Mouse (Mus musculus) limb, embryonic 10.5 days (tissue): ENCODE data around the gene Cadm1. TPM values are rescaled to one million over a fixed set of nuclear protein-coding genes. Genes with fewer than 3 reads are reported as not detected.

Source experiments
- DNase-seq: peaks from one replicate; pipeline ENCODE4 v3.0.0-alpha.2; 2017; ENCODE audit warnings: low spot score
- H3K27ac ChIP-seq: fragments of 300-500 bp; sonication (generic); 2 replicates; pipeline ENCODE4 v1.5.1; 2016; ENCODE audit warnings: mild to moderate bottlenecking
- H3K27me3 ChIP-seq: fragments of 300-500 bp; sonication (generic); 2 replicates; pipeline ENCODE4 v1.6.1; 2016; ENCODE audit warnings: low read depth, mild to moderate bottlenecking; ENCODE audit not compliant: poor library complexity, severe bottlenecking
- H3K36me3 ChIP-seq: fragments of 300-500 bp; sonication (generic); 2 replicates; pipeline ENCODE4 v1.6.1; 2016; ENCODE audit warnings: mild to moderate bottlenecking, moderate library complexity
- H3K4me1 ChIP-seq: fragments of 300-500 bp; sonication (generic); 2 replicates; pipeline ENCODE4 v1.6.1; 2016
- H3K4me3 ChIP-seq: fragments of 300-500 bp; sonication (generic); 2 replicates; pipeline ENCODE4 v1.5.1; 2016; ENCODE audit warnings: mild to moderate bottlenecking, moderate library complexity
- H3K9me3 ChIP-seq: fragments of 300-500 bp; sonication (generic); replicated peaks from 2 replicates; pipeline ENCODE4 v1.6.1; 2016; ENCODE audit warnings: mild to moderate bottlenecking
- WGBS: fragments of 180-500 bp; shearing (Covaris S2); methylation state at CpG from one replicate; pipeline ENCODE4 v1.1.7; 2016; 5-methylcytosine and 5-hydroxymethylcytosine counted together
- polyA plus RNA-seq: library from polyadenylated mRNA; unstranded; fragments of >200 nt; fragmentation: Nextera tagmentation; extraction: Ambion mirVana; gene quantifications from 2 replicates; pipeline ENCODE4 v1.2.1, GENCODE M21; 2016

Cadm1 gene
- polyA plus RNA-seq, 1 experiment from 2014 or later, result 49.1 TPM

DNA sequence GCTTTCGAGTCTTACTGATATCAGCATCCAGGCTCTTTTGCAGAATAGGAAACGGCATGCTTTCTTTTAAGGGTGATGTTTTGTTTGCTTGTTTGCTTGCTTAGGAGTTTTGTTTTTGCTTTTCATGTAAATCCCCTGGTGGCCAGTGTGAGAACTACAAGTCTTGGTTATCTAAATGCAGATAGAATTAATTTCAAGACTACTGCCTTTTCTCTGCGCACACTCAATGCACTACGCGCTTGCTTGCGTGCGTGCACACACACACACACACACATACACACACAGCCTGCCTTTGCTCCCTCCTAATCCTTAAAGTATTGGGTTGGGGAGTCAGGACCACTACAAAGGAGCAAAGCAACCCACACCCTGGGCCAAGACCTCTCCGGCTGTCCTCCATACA, 326.3 kb downstream of the Cadm1 start:
- no peaks in the 10 kb centered on the region for H3K9me3 ChIP-seq
- 87% methylated on average over 8 of the region's 8 CpGs for WGBS
- 0 out of 2 replicates have a peak, but pooled peaks cover 3% of the 10 kb centered on the region for H3K36me3 ChIP-seq
- H3K4me3 ChIP-seq, result no peak overlapping the region
- peaks cover 28% of the 10 kb centered on the region for H3K4me1 ChIP-seq
- H3K27me3 ChIP-seq, result peaks cover 6% of the 10 kb centered on the region; the same call in 1 of the 2 replicates
- no peak overlapping the region for H3K27ac ChIP-seq
- no peak for DNase-seq

DNA sequence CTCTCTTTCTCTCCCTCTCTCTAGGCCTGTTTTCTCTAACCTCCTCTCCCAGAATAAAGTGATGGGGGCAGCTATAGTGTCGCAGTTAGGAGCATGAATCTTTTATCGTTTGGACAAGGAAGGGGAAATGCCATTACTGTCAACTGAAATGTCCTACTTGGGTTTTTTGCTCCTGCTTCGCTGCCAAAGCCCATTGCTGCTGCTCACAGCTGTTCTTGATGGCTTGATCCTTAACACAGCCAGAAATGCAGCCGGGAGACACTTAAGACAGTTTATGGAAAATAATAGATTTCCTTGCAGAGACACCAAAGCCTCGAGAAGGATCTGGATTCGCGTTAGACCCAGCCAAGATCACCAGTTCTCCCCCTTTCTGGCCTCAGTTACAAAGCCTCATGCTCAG, 327.3 kb downstream of the Cadm1 start:
- Histone ChIP-seq H3K27ac (0 out of 2 replicates have a peak overlapping the region, but pooled peaks have one; percentile 36), H3K9me3 (no peaks in the 10 kb centered on the region), H3K4me3 (no peak overlapping the region), H3K36me3 (0 out of 2 replicates have a peak, but pooled peaks cover 3% of the 10 kb centered on the region), H3K4me1 (peaks cover 34% of the 10 kb centered on the region), H3K27me3 (peaks cover 6% of the 10 kb centered on the region; the same call in 1 of the 2 replicates)
- no peak for DNase-seq
- WGBS, result 87% methylated on average over 7 of the region's 7 CpGs

DNA sequence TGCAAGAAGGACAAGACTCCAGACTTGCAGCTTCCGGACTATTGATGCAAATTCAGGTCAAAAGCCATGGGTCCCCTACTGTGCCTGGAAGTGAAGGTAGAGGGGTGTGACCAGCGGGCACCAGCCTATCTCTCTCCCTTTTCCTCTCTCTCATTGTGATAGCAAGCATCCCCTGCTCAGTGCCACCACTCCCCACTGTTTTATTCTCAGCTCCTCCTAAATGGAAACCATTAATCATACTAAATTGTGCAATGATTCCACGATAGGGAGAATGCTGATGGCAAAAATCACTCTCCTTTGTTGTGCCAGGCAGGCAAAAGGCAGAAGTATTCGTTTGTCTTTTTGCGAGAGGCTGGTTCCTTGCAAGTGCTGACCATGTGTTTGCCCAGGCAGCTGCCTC, 328.2 kb downstream of the Cadm1 start:
- Histone ChIP-seq H3K4me1 (peaks cover 43% of the 10 kb centered on the region), H3K27ac (no peak overlapping the region), H3K27me3 (peaks cover 10% of the 10 kb centered on the region; the same call in 1 of the 2 replicates), H3K36me3 (0 out of 2 replicates have a peak, but pooled peaks cover 3% of the 10 kb centered on the region), H3K9me3 (no peaks in the 10 kb centered on the region), H3K4me3 (no peak overlapping the region)
- no peak for DNase-seq
- 82% methylated on average over 5 of the region's 5 CpGs for WGBS

DNA sequence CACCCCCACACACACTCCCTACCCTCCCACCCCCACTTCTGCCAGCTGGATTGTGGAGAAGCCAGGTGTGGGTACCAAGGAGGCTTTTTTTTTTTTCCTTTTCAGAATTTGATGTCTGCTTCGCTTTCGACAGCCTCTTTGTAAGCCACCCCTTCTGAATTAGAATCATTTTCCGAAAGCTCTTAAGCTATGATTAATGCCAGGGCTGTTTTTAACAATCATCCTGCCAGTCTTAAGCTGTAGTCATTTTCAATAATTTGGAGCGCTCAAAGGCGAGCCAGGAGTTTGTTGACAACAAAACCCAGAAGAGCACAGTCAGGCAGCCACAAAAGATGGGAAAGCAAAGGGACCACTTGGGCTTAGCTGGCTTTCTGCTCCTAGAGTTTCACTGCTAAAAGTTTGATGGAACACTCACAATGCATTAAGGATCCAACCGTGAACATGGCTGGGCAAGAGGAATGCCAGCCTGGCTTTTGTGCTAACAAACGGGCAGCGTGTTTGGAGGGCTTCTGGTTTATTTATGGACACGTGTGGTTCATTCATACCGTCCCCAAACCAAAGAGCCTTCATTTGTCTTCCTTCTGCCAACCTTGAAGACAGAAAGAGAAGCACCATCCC, 328.9 kb downstream of the Cadm1 start:
- no peak for DNase-seq
- no peak overlapping the region for H3K4me3 ChIP-seq
- H3K36me3 ChIP-seq, result 0 out of 2 replicates have a peak, but pooled peaks cover 3% of the 10 kb centered on the region
- 88% methylated on average over 10 of the region's 10 CpGs for WGBS
- H3K27me3 ChIP-seq, result peaks cover 14% of the 10 kb centered on the region; the same call in 1 of the 2 replicates
- H3K9me3 ChIP-seq, result no peaks in the 10 kb centered on the region
- peaks cover 45% of the 10 kb centered on the region for H3K4me1 ChIP-seq
- no peak overlapping the region for H3K27ac ChIP-seq

DNA sequence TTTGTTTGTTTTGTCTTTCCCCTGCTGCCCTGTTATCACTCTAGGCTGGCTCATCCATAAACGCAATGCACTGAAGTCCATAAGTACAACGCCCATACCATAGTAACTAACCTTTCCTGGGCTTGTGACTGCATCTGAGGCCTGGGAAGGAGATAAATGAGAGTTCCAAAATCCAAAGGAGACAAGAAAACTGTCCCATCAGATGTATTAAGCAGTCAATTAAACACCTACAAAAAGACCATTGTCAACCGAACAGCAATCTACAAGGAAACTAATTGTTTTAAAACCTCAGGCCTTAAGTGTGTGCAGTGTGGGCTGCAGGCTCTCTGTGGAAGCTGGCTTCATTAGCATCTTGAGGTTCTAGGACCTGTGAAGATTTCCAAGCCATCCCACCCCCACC, 331.0 kb downstream of the Cadm1 start:
- H3K27ac ChIP-seq, result no peak overlapping the region
- no peaks in the 10 kb centered on the region for H3K9me3 ChIP-seq
- no peak for DNase-seq
- WGBS, result 80% methylated on average over 3 of the region's 3 CpGs
- no peak overlapping the region for H3K4me3 ChIP-seq
- peaks cover 57% of the 10 kb centered on the region for H3K4me1 ChIP-seq
- no peaks in the 10 kb centered on the region for H3K36me3 ChIP-seq
- H3K27me3 ChIP-seq, result peaks cover 18% of the 10 kb centered on the region; the same call in 1 of the 2 replicates

DNA sequence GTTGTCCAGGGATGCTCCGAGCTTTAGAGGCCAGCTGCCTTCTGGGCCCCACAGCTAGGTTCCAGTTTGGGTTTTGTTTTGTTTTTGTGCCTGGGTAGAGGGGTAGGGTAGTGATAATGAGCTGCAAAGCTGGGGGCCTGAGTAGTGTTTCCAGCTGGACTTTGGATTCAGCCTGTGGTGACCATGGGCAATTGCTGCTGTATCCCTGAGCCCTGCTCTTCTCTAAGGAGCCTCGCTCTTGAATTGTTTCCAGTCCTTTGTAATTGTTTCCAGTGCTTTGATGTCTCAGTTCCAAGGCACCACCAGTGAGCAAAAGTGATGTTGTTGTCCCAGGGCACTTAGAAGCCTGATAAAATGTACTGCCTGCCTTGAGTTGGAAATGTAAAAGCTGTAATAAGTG, 331.8 kb downstream of the Cadm1 start:
- Histone ChIP-seq H3K27me3 (peaks cover 18% of the 10 kb centered on the region; the same call in 1 of the 2 replicates), H3K4me1 (peaks cover 65% of the 10 kb centered on the region), H3K9me3 (no peaks in the 10 kb centered on the region), H3K27ac (no peak overlapping the region), H3K36me3 (no peaks in the 10 kb centered on the region), H3K4me3 (no peak overlapping the region)
- 33% methylated on average over 2 of the region's 2 CpGs for WGBS
- no peak for DNase-seq

DNA sequence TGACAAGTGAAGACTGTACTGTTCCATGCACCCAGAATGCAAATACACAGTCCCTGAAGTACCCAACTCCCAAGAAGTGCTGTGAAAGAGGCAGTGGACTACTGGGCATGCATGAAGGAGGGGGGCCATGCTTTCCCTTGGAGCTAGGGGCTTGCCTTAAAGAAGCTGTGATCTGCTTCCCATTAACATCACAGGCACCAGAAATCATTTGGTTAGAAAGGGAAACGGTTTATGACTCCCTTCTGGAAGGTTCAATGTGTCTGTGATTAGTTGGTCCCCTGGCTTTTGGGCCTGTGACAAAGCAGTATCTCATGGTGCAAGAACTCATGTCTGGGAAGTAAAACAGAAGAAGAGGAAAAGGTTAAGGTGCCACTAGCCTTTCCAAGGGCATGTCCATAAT, 336.0 kb downstream of the Cadm1 start:
- peaks cover 42% of the 10 kb centered on the region for H3K27me3 ChIP-seq
- no peak overlapping the region for H3K4me3 ChIP-seq
- DNase-seq, result peak; percentile 46
- H3K9me3 ChIP-seq, result no peaks in the 10 kb centered on the region
- WGBS, result 10% methylated on average over 1 of the region's 1 CpGs
- H3K27ac ChIP-seq, result peak overlapping the region; percentile 75
- peaks cover 56% of the 10 kb centered on the region for H3K4me1 ChIP-seq
- H3K36me3 ChIP-seq, result no peaks in the 10 kb centered on the region

DNA sequence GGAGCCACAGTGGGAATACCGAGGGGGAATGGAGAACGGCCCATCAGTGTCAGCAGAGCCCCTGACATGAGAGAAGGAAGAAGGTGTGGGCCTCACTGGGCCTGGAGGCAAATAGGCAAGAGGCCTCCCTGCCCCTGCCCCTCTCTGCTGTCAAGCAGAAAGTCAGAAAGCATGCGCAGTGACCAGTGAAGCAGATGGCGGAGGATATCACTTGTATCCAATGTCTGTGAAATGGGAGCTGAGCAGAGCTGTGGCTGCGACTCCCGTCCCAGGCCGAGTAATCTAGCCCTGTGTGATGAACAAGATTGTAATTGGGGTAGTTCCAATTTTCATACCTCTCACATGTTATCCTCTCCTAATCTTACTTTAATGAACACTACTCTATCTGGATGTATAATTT, 337.5 kb downstream of the Cadm1 start:
- peaks cover 42% of the 10 kb centered on the region for H3K27me3 ChIP-seq

DNA sequence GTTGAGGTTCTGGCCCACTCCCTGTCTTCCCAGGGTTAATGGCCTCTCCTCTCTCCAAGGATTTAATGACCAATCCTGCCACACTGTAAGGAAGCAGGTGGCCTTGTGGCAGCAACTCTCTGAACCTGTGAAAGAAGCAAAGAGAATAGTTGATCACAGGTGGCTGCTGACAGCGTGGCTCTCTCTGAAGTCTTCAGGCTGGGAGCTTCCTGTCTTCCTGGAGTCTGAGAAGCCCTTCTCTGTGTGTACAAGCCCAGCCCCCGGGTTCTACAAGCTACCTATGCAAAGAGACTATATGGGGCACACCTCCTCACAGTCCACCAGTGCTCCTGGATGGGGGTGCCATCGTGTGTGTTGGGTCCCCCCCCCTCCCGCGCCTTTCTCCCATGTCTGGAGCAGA, 339.7 kb downstream of the Cadm1 start:
- 88% methylated on average over 5 of the region's 5 CpGs for WGBS
- H3K4me1 ChIP-seq, result peaks cover 33% of the 10 kb centered on the region
- no peak for DNase-seq
- no peak overlapping the region for H3K4me3 ChIP-seq
- H3K36me3 ChIP-seq, result no peaks in the 10 kb centered on the region
- no peak overlapping the region for H3K27ac ChIP-seq
- no peaks in the 10 kb centered on the region for H3K9me3 ChIP-seq
- peaks cover 41% of the 10 kb centered on the region for H3K27me3 ChIP-seq

More for the DNA sequence above, 337.5 kb downstream of the Cadm1 start:
- Histone ChIP-seq H3K36me3 (no peaks in the 10 kb centered on the region), H3K4me3 (no peak overlapping the region), H3K9me3 (no peaks in the 10 kb centered on the region), H3K27ac (no peak overlapping the region; the same call in 1 of the 2 replicates), H3K4me1 (peaks cover 41% of the 10 kb centered on the region)
- DNase-seq, result no peak
- WGBS, result 84% methylated on average over 7 of the region's 7 CpGs

DNA sequence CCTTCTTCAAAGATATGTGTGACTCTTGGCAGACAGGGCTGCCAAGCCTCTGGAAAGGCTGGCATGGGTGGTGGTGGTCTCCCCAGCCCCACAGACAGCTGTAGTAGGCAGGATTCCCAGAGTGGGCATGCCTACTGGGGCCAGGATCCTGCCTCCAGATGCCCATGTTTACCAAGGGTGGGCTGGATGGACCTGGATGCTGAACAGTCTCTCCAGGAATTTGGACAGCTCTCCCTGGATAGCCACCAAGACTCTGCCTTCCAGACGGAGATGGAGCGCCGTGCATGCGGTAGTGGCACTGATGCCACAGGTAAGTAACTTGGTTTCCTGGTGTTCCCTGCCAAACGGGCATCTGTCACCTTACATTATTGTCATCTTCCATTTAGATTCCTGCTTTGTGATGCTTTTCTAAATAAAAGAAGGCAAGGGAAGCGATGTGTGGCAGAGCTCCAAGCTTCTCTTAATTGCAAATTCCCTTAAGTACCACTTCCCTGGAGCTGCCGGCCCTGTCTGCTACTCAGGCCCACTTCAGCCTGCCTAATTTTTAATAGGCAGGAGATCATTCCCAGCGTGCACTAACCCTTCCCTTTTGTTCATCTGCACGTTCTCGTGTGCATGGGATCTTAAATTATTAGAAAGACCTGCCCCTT, 346.7 kb downstream of the Cadm1 start:
- 84% methylated on average over 10 of the region's 10 CpGs for WGBS

DNA sequence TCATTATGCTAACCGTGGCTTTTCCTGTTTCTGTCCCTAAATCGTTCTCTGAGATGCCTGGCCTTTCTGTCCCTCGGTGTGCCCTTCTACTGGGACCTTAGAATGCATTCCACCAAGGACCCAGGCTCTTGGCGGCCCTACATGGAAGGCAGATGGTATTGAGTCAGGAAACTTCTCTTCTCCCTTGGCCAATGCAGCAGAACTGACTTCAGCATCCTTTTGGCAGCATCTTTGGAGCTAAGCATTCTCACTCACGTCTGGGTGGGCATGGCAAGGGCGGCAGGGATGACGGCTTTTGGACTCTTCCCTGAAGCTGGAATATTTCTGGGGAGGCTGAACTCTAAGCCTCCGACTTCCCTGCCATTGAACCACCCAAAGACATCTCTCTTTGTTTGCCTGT, 350.2 kb downstream of the Cadm1 start:
- no peaks in the 10 kb centered on the region for H3K9me3 ChIP-seq
- no peak overlapping the region for H3K4me3 ChIP-seq
- WGBS, result 89% methylated on average over 8 of the region's 8 CpGs
- H3K36me3 ChIP-seq, result no peaks in the 10 kb centered on the region
- H3K4me1 ChIP-seq, result peaks cover 23% of the 10 kb centered on the region
- H3K27me3 ChIP-seq, result 0 out of 2 replicates have a peak, but pooled peaks cover 7% of the 10 kb centered on the region
- H3K27ac ChIP-seq, result no peak overlapping the region
- no peak for DNase-seq

More for the DNA sequence above, 346.7 kb downstream of the Cadm1 start:
- H3K27ac ChIP-seq, result no peak overlapping the region
- no peak for DNase-seq
- H3K27me3 ChIP-seq, result peaks cover 11% of the 10 kb centered on the region; the same call in 1 of the 2 replicates
- peaks cover 10% of the 10 kb centered on the region for H3K4me1 ChIP-seq
- H3K9me3 ChIP-seq, result no peaks in the 10 kb centered on the region
- no peak overlapping the region for H3K4me3 ChIP-seq
- no peaks in the 10 kb centered on the region for H3K36me3 ChIP-seq

DNA sequence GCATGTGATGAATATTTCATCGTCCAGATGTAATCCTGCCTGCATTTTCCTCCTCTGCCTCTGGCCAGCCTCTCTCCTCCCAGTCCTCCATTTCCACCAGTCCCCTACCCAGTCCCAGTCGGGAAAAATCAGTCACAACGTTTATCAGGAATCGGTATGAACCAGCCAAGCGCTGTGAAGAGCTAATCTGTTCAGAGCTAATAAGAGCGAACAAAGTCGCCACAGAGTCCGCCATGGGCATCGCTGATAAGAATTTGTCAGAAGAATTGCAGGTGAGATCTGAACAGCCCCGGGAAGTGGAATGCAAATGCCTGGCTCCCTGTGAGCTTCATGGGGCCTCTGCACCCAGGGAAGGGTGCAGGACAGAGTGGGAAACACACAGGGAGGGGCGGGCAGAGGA, 352.4 kb downstream of the Cadm1 start:
- no peak overlapping the region for H3K27ac ChIP-seq
- WGBS, result 68% methylated on average over 11 of the region's 11 CpGs
- H3K4me3 ChIP-seq, result no peak overlapping the region
- DNase-seq, result no peak
- H3K27me3 ChIP-seq, result 0 out of 2 replicates have a peak, but pooled peaks cover 7% of the 10 kb centered on the region
- peaks cover 23% of the 10 kb centered on the region for H3K4me1 ChIP-seq
- no peaks in the 10 kb centered on the region for H3K36me3 ChIP-seq
- H3K9me3 ChIP-seq, result no peaks in the 10 kb centered on the region

DNA sequence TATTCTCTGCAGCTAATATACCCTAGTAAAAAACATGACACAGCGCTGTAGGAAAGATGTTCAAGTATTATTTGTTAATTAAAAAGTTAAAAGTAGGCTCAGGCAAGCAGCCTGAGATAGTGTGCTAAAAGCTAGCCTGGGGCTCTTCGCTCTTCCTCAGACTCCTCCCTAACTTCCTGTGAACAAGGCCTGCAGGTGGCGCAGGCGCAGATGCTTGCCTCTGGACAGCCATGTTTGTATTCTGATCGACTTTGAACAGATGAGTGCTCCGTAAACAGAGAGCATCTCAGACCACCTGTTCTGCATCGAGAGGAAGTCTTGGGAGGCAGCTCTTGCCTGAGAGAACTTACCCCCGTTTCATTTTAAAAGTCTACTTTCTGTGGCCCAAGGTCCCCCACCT, 361.7 kb downstream of the Cadm1 start:
- WGBS, result 85% methylated on average over 8 of the region's 8 CpGs

More for the DNA sequence above, 361.7 kb downstream of the Cadm1 start:
- no peaks in the 10 kb centered on the region for H3K36me3 ChIP-seq
- no peak for DNase-seq
- H3K27ac ChIP-seq, result no peak overlapping the region
- peaks cover 31% of the 10 kb centered on the region for H3K4me1 ChIP-seq
- H3K27me3 ChIP-seq, result 0 out of 2 replicates have a peak, but pooled peaks cover 5% of the 10 kb centered on the region
- H3K4me3 ChIP-seq, result no peak overlapping the region
- no peaks in the 10 kb centered on the region for H3K9me3 ChIP-seq
